Mouse (Mus musculus) kidney, postnatal 4 days (tissue): ENCODE data around the gene Cisd2.
A peak's percentile ranks its signal among the peaks of the same experiment; 100 is the strongest.

Source experiments
- DNase-seq, 2 experiments: peaks; one replicate each; pipeline ENCODE4 v3.0.0; 2021; ENCODE audit warnings: mixed read lengths in 2 of 2

Cisd2 gene

GRCm38 (mm10) chr3:135423608-135424212, at the start of gene Cisd2:
Gene Cisd2, minus strand, starts transcription at chr3:135423925.
- DNase-seq: no peak

- DNase-seq: no peak
Measured at GRCm38 (mm10) chr3:135470823-135471222, 47.1 kb upstream of the Cisd2 start.

GRCm38 (mm10) chr3:135469974-135470373, 46.2 kb upstream of the Cisd2 start:
- DNase-seq: peak; percentile 64 to 75

- no peak for DNase-seq
Measured at GRCm38 (mm10) chr3:135469146-135469545, 45.4 kb upstream of the Cisd2 start.

GRCm38 (mm10) chr3:135468402-135468801, 44.7 kb upstream of the Cisd2 start:
- no peak for DNase-seq

GRCm38 (mm10) chr3:135458981-135459380, 35.3 kb upstream of the Cisd2 start:
- no peak for DNase-seq

- DNase-seq: no peak
Measured at GRCm38 (mm10) chr3:135444930-135445329, 21.2 kb upstream of the Cisd2 start.

GRCm38 (mm10) chr3:135440621-135441020, 16.9 kb upstream of the Cisd2 start:
- no peak for DNase-seq

GRCm38 (mm10) chr3:135440221-135440620, 16.5 kb upstream of the Cisd2 start:
- DNase-seq: peak; percentile 37 to 58

- no peak for DNase-seq
Measured at GRCm38 (mm10) chr3:135439651-135440050, 15.9 kb upstream of the Cisd2 start.

GRCm38 (mm10) chr3:135438913-135439531, 15.3 kb upstream of the Cisd2 start:
- peak; percentile 88 to 94 for DNase-seq

GRCm38 (mm10) chr3:135438531-135438912, 14.8 kb upstream of the Cisd2 start:
- peak; percentile 96 to 98 for DNase-seq

- DNase-seq: peak; percentile 98 to 99
Measured at GRCm38 (mm10) chr3:135437758-135438495, 14.2 kb upstream of the Cisd2 start, which contains the start of gene Ube2d3. Gene Ube2d3, plus strand, starts transcription at chr3:135438149.

- DNase-seq: no peak
Measured at GRCm38 (mm10) chr3:135436901-135437616, 13.3 kb upstream of the Cisd2 start.

GRCm38 (mm10) chr3:135422856-135423607, 693 bp downstream of the Cisd2 start:
- peak; percentile 85 to 92 for DNase-seq

- DNase-seq: no peak
Measured at GRCm38 (mm10) chr3:135422232-135422855, 1.4 kb downstream of the Cisd2 start.

GRCm38 (mm10) chr3:135421310-135421594, 2.5 kb downstream of the Cisd2 start:
- no peak for DNase-seq

- no peak for DNase-seq
Measured at GRCm38 (mm10) chr3:135420542-135421309, 3.0 kb downstream of the Cisd2 start.

GRCm38 (mm10) chr3:135417799-135418198, 5.9 kb downstream of the Cisd2 start:
- DNase-seq: no peak

- DNase-seq: no peak
Measured at GRCm38 (mm10) chr3:135417245-135417644, 6.5 kb downstream of the Cisd2 start.

- DNase-seq: peak in 1 of 2 experiments; percentile 12
Measured at GRCm38 (mm10) chr3:135411824-135412223, 11.9 kb downstream of the Cisd2 start.
